Comparison of ENCODE assay signal across 10 mouse cellular contexts in the genomic region with DNA sequence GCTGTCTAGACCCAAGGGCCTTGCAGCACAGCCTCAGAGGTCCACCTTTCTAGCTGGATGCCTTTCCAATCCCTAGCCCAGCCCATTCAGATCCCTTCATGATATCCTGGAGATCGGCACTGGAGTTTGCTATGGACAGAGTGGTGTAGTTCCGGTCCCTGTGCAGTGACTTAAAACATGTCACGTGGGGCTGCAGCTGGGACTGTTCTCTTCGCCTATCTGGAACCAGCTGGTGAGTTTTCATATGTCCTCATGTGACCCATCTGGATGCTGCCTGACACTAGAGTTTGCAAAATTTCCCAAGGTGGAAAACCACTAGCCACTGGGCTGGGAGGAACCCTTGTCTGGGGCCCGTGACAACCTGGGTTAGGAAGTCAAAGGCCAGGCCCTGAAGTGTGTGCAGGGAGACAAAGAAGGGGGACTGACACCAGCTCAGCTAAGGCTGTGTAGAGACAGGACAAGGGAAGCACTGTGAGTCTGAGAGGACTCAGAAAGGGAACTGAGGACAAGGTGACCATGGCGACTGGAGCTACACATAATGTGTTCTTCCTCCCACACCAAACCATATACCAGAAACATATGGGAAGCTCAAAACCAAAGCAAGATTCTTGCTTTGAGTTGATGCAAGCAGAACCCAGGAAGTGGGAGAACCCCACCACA.
DNase-seq lines count a peak whose midpoint lies in the region; ATAC-seq and TF ChIP-seq lines count a peak whose summit lies in the region.
"Had no signal": no experiment of that assay in that cellular context is flagged by ENCODE, and none has a peak within 500 bp of the region (broad histone marks: within the 10 kb centered on the region; RNA-seq: fewer than 3 reads in every experiment).

No protein-coding gene starts in this region.

- H3K36me3 ChIP-seq in lung, postnatal 0 days (ENCODE audit: insufficient read depth, low read length) = no peaks in the 10 kb centered on the region
- H3K36me3 ChIP-seq: lung, embryonic 15.5 days had no signal

- 78% methylated on average over 6 of the region's 6 CpGs for WGBS in lung, postnatal 0 days
- WGBS in lung, adult 2 months = 63% methylated on average over 6 of the region's 6 CpGs

- H3K4me1 ChIP-seq in lung, postnatal 0 days (ENCODE audit: insufficient read depth, low read depth, low read length) = no peaks in the 10 kb centered on the region
- H3K4me1 ChIP-seq in lung, adult 2 months (ENCODE audit: control insufficient read depth, insufficient read depth, low read length) = no peaks in the 10 kb centered on the region
- H3K4me1 ChIP-seq: lung, embryonic 15.5 days had no signal

- TF ChIP-seq CTCF in lung, postnatal 0 days (IDR thresholded peaks at IDR 0.05) = no peak
- no peak for TF ChIP-seq CTCF in lung, adult 2 months (IDR thresholded peaks at IDR 0.05; ENCODE audit: insufficient read depth, low read length)

- H3K27ac ChIP-seq in lung, postnatal 0 days (ENCODE audit: low read length) = no peak overlapping the region
- H3K27ac ChIP-seq: lung, embryonic 15.5 days had no signal

- no peaks in the 10 kb centered on the region for H3K9me3 ChIP-seq in lung, postnatal 0 days (ENCODE audit: low read length)
- H3K9me3 ChIP-seq: lung, embryonic 15.5 days had no signal

- H3K4me2 ChIP-seq in lung, postnatal 0 days (replicated peaks; ENCODE audit: low read depth, low read length) = no peak overlapping the region
- H3K4me2 ChIP-seq: lung, embryonic 15.5 days had no signal

- intact Hi-C loops in heart, postnatal 10 days (cut with DNase I) = no loop called here

- no peak for ATAC-seq in lung, postnatal 0 days

- no peak overlapping the region for H3K4me3 ChIP-seq in lung, postnatal 0 days (ENCODE audit: low read depth, low read length)
- no peak overlapping the region for H3K4me3 ChIP-seq in lung, adult 2 months (replicated peaks; ENCODE audit: extremely low read depth, low read depth, low read length)
- H3K4me3 ChIP-seq: lung, embryonic 15.5 days had no signal

- no peak overlapping the region for H3K9ac ChIP-seq in lung, postnatal 0 days (replicated peaks; ENCODE audit: low read depth)
- H3K9ac ChIP-seq: lung, embryonic 15.5 days had no signal

- TF ChIP-seq EP300 in lung, postnatal 0 days (IDR thresholded peaks at IDR 0.05) = no peak

- peak; percentile 11 to 32 for DNase-seq in lung, adult 18-20 months
- no peak for DNase-seq in lung, postnatal 0 days (ENCODE audit: low spot score)
- DNase-seq in heart, postnatal 10 days = peak; percentile 66 to 70
- peak; percentile 9 for DNase-seq in lung, adult 2 months
- no peak for DNase-seq in left cerebral cortex, adult 11 months (ENCODE audit: low spot score)
- DNase-seq in spleen, postnatal 4 days (ENCODE audit: low spot score in 2 of 2) = no peak
- DNase-seq in embryo, embryonic 9.5 days (ENCODE audit: extremely low spot score) = no peak
- DNase-seq: cerebellum, postnatal 14 days; left cerebral cortex, postnatal 4 days had no signal

- no peak for TF ChIP-seq POLR2A in lung, adult 2 months (IDR thresholded peaks at IDR 0.05; ENCODE audit: borderline replicate concordance, extremely low read depth, low read depth, low read length)

- H3K27me3 ChIP-seq in lung, postnatal 0 days (replicated peaks; ENCODE audit: insufficient read depth, low read length) = no peaks in the 10 kb centered on the region
- H3K27me3 ChIP-seq: lung, embryonic 15.5 days had no signal

Comparison
In these comparisons a context has a peak if more than half of its experiments do, and no peak if none do; other contexts are left out.
1. DNase-seq: peak in lung, adult 18-20 months (2 of 2), heart, postnatal 10 days (2 of 2) and lung, adult 2 months (single experiment); none in lung, postnatal 0 days (single experiment), left cerebral cortex, adult 11 months (single experiment), spleen, postnatal 4 days (0 of 2) and embryo, embryonic 9.5 days (single experiment).